Mouse (Mus musculus) forebrain, embryonic 12.5 days (tissue): ENCODE measurements around the gene Pip4k2b. TPM values are rescaled to one million over a fixed set of nuclear protein-coding genes. Genes with fewer than 3 reads are reported as not detected.
"Not testable (repeated sequence)": the region's sequence is repeated elsewhere in the genome, so short reads cannot be mapped to it uniquely, and the experiment has no call there.

Experiments used
- ATAC-seq: fragments of 200-750 bp; cut with Nextera tagmentation; 2 replicates; pipeline ENCODE4 v1.8.0; 2017; ENCODE audit warnings: moderate TSS enrichment; ENCODE audit not compliant: low FRiP score
- H3K27ac ChIP-seq: fragments of 300-500 bp; sonication (generic); 2 replicates; pipeline ENCODE4 v1.5.1; 2016; ENCODE audit warnings: mild to moderate bottlenecking
- H3K27me3 ChIP-seq: fragments of 300-500 bp; sonication (generic); 2 replicates; pipeline ENCODE4 v1.6.1; 2016; ENCODE audit warnings: mild to moderate bottlenecking
- H3K36me3 ChIP-seq: fragments of 300-500 bp; sonication (generic); replicated peaks from 2 replicates; pipeline ENCODE4 v1.6.1; 2016; ENCODE audit warnings: mild to moderate bottlenecking
- H3K4me1 ChIP-seq: fragments of 300-500 bp; sonication (generic); 2 replicates; pipeline ENCODE4 v1.6.1; 2016
- H3K4me2 ChIP-seq: fragments of 300-500 bp; sonication (generic); 2 replicates; pipeline ENCODE4 v1.6.1; 2016; ENCODE audit warnings: mild to moderate bottlenecking, moderate library complexity
- H3K4me3 ChIP-seq: fragments of 300-500 bp; sonication (generic); replicated peaks from 2 replicates; pipeline ENCODE4 v1.5.1; 2016; ENCODE audit warnings: mild to moderate bottlenecking
- H3K9ac ChIP-seq: fragments of 300-500 bp; sonication (generic); 2 replicates; pipeline ENCODE4 v1.6.1; 2016; ENCODE audit warnings: mild to moderate bottlenecking
- H3K9me3 ChIP-seq: fragments of 300-500 bp; sonication (generic); 2 replicates; pipeline ENCODE4 v1.6.1; 2016
- WGBS: fragments of 180-500 bp; shearing (Covaris S2); methylation state at CpG from one replicate; pipeline ENCODE4 v1.1.7; 2016; 5-methylcytosine and 5-hydroxymethylcytosine counted together
- polyA plus RNA-seq: library from polyadenylated mRNA; unstranded; fragments of >200 nt; fragmentation: Nextera tagmentation; extraction: Ambion mirVana; gene quantifications from 2 replicates; pipeline ENCODE4 v1.2.1, GENCODE M21; 2016

Pip4k2b gene
- polyA plus RNA-seq, 1 experiment from 2014 or later, result 2.7 TPM

DNA sequence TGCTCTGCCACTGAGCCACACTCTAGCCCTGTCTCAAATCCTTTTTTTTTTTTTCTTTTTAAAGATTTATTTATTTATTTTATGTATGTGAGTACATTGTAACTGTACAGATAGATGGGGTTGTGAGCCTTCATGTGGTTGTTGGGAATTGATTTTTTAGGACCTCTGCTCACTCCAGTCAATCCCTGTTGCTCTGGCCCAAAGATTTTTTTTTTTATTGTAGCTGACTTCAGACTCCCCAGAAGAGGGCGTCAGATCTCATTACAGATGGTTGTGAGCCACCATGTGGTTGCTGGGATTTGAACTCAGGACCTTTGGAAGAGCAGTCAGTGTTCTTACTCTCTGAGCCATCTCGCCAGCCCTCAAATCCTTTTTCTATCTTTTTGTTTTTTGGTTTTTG, 34.4 kb downstream of the Pip4k2b start:
- 80% methylated on average over 2 of the region's 2 CpGs for WGBS
- not testable (repeated sequence) for H3K27ac ChIP-seq, H3K9me3 ChIP-seq, H3K4me3 ChIP-seq, H3K27me3 ChIP-seq, H3K4me1 ChIP-seq, ATAC-seq, H3K4me2 ChIP-seq, H3K9ac ChIP-seq
- H3K36me3 ChIP-seq, result peaks cover 80% of the 10 kb centered on the region

DNA sequence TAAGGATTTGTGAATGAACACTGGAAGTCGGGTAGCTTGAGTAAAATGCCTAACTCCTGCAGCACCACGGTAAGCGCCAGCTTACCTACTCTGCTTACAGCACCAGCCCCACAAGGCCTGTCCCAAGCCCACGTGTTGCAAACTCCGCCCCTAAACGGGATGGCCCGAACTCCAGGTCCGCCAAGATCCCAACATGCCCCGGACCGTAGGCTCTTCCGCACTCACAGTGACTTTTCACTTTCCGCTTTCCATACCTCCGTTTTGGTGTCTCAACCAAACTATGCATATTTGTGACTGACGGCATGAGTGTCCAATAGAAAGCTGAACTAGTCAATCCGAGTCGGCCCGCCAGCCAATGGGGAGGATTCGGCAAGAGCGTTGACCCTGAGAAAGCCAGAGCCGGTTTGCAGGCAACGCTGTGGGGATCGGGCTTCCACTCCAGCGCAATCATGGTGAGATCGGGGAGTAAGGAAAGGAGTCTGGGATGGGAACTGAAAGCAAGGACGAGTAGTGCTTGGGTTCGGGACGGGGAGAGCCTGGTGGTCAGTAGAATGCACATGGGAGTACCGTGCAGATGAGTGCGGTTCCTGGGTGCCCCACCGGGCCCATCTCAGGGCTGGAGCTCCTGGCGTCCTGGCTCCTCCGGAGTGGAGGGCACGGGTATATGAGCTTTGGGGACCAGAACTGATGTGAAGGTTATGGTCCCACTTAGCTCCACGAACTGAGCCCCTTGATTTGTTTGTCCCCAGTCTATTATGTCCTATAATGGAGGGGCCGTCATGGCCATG, 41.3 kb downstream of the Pip4k2b start, which contains the start of gene Psmb3:
Psmb3 (plus strand) TSS at position 361 of the 788 bp plus-strand sequence.
- H3K4me1 ChIP-seq, result peaks cover 30% of the 10 kb centered on the region
- no peaks in the 10 kb centered on the region for H3K27me3 ChIP-seq
- H3K27ac ChIP-seq, result peak within 1 kb of the TSS; percentile 84
- peak within 1 kb of the TSS; percentile 87 for H3K9ac ChIP-seq
- peak; percentile 83 for ATAC-seq
- under 1% methylated on average over 35 of the region's 35 CpGs for WGBS
- H3K36me3 ChIP-seq, result peaks cover 29% of the 10 kb centered on the region
- H3K9me3 ChIP-seq, result no peaks in the 10 kb centered on the region
- H3K4me2 ChIP-seq, result peak within 1 kb of the TSS; percentile 84
- peak within 1 kb of the TSS; percentile 83 for H3K4me3 ChIP-seq

DNA sequence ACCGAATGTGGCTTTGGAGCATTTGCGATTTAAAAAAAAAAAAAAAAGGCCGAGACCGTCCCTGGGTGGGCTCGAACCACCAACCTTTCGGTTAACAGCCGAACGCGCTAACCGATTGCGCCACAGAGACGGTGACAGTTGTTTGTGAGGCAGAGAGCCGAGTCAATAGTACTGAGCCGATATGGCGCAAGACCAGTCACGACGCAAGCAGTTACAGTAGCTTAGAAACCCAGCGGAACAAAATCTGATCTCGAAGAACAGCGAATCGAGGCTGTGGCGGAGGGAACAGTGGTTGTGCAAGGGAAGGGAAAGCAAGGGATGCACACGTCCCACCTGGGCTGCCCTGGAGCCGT, 42.1 kb downstream of the Pip4k2b start:
- Histone ChIP-seq H3K4me3 (peak overlapping the region; percentile 83), H3K9me3 (no peaks in the 10 kb centered on the region), H3K27me3 (no peaks in the 10 kb centered on the region), H3K9ac (peak overlapping the region; percentile 66), H3K27ac (peak overlapping the region; percentile 84), H3K36me3 (peaks cover 21% of the 10 kb centered on the region), H3K4me1 (peaks cover 39% of the 10 kb centered on the region), H3K4me2 (peak overlapping the region; percentile 84)
- ATAC-seq, result no peak; the same call in 1 of the 2 replicates
- 1% methylated on average over 24 of the region's 24 CpGs for WGBS

DNA sequence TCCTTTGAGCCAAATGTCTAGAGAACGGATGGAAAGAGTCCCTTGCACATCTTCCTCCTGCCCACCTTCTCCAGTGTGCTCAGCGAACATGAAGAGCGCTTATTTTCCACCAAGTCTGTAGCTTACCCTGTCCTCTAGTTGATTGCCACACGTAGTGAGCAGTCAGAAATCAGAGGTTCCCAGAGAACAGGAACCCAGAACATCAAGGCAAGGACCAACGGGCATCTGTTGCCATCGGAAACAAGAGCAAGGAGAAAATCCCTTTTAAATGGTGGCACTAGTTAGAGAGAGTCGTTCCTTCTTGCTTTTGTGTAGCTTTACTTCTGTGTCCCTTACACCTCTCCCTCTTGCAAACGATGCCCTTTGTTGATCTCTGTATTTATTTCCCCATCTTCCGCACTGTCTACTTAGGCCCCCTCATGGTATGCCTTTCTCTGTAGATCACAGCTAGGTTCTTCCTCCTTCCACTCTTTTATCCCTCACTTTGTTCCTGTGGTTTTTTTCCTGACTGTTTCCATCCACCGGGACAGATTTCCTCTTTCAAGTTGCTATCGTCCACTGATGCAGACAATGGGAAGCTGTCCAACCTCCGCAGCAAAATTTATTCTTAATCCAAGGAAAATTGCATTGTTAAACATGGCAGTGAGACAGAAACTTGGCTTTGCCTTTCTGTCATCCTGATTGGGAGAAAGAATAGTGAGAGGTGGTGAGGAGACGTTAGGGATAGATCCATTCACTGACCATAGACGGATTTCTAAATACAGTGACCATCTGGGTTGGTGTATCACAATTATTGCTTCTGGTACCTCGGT, 42.7 kb downstream of the Pip4k2b start:
- peak overlapping the region; percentile 95 for H3K9ac ChIP-seq
- H3K9me3 ChIP-seq, result no peaks in the 10 kb centered on the region
- peak overlapping the region; percentile 84 for H3K4me2 ChIP-seq
- ATAC-seq, result no peak
- no peak overlapping the region for H3K27ac ChIP-seq
- H3K4me1 ChIP-seq, result peaks cover 45% of the 10 kb centered on the region
- peak overlapping the region; percentile 86; the same call in 1 of the 2 replicates for H3K4me3 ChIP-seq
- peaks cover 15% of the 10 kb centered on the region for H3K36me3 ChIP-seq
- H3K27me3 ChIP-seq, result no peaks in the 10 kb centered on the region
- WGBS, result 48% methylated on average over 15 of the region's 15 CpGs

DNA sequence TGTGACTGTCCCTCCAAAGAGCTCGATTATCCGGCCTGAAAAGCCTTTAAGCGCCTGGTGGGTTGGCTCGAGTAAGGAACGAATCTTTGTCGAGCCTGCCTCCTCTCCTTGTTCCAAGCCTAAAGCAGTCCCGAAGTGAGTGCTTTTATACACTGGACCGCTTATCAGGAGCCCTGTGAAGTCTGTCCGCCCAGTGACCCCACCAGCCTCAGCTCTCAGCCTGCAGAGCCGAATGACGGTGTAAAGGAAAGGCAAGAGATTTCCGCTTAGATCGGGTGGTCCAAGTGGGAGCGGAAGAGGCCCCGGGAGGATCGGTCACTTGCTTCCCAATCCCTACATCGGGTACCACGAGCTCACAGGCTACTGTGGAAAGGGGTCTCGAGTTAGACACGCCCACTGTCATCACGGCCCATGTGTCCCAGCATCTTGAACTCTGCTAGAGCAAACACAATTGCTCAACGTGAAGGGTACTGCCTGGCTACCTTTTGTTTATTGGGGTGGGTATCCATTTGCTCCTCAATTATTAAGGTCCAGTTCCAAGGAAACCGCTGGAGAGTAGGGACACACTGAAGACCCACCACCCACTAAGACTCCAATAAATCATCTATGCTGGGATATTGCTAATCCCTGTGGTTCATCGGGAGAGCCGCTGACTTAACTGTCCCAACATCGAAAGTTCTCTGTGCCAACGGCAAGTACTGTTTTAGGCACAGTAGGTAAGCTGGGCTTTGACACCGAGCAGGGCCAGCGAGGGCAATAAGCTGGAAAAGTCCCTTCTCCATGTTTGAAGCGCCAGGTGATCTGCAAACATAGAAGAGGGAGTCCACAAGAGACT, 43.5 kb downstream of the Pip4k2b start:
- no peak for ATAC-seq
- H3K4me1 ChIP-seq, result peaks cover 53% of the 10 kb centered on the region
- 18% methylated on average over 30 of the region's 30 CpGs for WGBS

DNA sequence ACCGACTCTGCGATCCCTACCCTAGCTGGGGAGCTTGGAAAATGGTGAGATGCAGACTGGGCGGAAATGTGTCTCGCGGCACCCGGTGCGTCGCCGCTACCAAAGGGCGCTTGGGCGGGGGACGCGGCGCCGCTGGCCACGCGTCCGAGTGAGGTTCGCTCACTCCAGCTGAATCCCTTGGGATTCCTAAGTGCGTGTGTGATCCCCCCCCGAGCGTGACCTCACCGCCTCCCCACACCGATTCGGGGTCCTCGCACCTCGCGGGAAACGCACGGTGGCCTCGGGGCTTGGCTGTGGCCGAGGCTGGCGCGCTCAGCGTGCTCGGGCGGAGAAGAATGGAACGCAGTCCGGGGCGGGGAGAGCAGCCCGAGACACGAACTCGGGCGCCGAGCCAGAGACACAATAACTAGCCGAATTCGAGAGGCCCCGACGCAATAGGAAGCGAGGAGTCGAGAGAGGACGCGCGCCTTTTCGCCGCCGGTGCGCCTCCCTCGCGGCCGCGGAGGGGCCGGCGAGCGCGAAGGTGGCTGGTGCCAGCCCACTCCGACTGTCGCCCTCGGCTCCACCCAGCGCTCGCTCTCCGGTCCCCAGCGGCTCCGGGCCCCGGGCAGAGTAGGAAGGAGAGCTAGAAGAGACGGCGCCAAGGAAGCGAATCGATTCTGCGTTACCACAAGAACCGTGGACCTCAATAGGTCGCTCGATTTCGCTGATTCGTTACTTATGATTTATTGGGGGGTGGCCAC, 44.3 kb downstream of the Pip4k2b start, which contains the start of gene Pcgf2:
Pcgf2 (minus strand) TSS at position 495 of the 743 bp plus-strand sequence.
- peaks cover 61% of the 10 kb centered on the region for H3K4me1 ChIP-seq
- H3K36me3 ChIP-seq, result no peaks in the 10 kb centered on the region
- under 1% methylated on average over 85 of the region's 85 CpGs for WGBS
- H3K9ac ChIP-seq, result peak within 1 kb of the TSS; percentile 95
- H3K4me3 ChIP-seq, result peak within 1 kb of the TSS; percentile 86
- peak; percentile 17 for ATAC-seq
- H3K4me2 ChIP-seq, result peak within 1 kb of the TSS; percentile 84
- H3K9me3 ChIP-seq, result no peaks in the 10 kb centered on the region
- H3K27ac ChIP-seq, result peak within 1 kb of the TSS; percentile 99
- H3K27me3 ChIP-seq, result no peaks in the 10 kb centered on the region

More for the DNA sequence above, 43.5 kb downstream of the Pip4k2b start:
- peak overlapping the region; percentile 99 for H3K27ac ChIP-seq
- peak overlapping the region; percentile 84 for H3K4me2 ChIP-seq
- peak overlapping the region; percentile 95 for H3K9ac ChIP-seq
- H3K4me3 ChIP-seq, result peak overlapping the region; percentile 86
- H3K9me3 ChIP-seq, result no peaks in the 10 kb centered on the region
- H3K27me3 ChIP-seq, result no peaks in the 10 kb centered on the region
- peaks cover 6% of the 10 kb centered on the region for H3K36me3 ChIP-seq

DNA sequence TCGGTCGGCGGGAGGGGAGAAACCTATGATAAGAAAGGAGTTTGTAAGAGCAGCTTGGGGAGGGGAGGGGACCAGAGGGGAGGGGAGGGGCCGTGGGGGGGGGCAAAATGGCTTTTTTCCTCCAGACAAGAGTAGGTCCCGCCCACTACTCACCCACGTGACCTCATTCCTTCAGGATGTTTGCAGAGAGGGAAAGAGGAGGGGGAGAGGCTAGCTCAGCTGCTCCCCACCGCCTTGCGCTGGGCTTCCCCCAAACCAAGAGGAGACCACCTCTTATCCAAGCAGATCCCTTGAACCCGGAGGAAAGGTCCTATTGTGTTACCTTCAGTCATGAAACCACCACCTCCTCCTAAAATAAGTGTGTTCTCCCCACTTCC, 44.9 kb downstream of the Pip4k2b start:
- peak overlapping the region; percentile 99 for H3K27ac ChIP-seq
- ATAC-seq, result peak; percentile 56
- H3K9me3 ChIP-seq, result no peaks in the 10 kb centered on the region
- H3K9ac ChIP-seq, result peak overlapping the region; percentile 95
- peaks cover 62% of the 10 kb centered on the region for H3K4me1 ChIP-seq
- no peaks in the 10 kb centered on the region for H3K27me3 ChIP-seq
- H3K4me2 ChIP-seq, result peak overlapping the region; percentile 84
- 0% methylated on average over 5 of the region's 9 CpGs for WGBS
- H3K4me3 ChIP-seq, result peak overlapping the region; percentile 86
- no peaks in the 10 kb centered on the region for H3K36me3 ChIP-seq

DNA sequence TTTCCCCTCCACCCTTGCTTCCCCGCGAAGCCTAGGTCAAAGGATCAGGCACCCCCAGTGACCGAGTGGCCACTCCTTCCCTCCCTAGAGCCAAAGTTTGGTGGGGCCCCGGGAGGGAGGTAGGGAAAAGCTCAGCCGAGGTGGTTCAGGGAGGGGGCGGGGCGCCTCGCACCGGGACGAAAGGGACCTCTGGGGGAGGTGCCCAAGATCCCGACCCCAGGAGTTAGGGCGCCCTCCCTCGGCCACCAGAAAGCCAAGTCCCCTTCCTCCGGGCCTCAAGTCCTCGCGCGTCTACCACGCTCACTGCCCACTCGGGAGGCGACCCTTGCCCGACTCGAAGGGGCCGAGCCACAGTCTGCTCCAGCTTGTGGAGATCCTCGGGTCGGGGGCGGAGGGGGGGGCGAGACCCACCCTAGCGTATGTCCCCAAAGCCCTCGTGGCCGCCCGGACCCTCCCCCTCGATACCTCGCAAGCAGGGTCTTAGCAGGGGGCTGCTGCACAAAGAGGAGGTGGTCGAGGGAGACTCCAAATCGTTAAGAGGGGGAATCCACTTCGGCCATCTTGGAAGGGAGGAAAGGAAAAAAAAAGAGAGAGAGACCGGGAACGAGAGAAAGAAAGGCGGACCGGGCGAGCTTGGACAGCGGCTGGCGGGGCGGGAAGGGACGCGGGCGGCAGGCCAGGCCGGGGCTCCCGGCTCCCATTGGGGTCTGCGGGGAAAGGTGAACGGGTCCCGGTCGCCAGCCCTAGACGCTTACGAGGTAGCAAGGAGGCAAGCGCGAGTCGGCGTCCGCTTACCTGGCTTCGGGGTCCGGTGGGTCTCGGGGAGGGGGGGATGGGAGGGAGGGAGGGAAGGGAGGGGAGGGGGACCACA, 45.5 kb downstream of the Pip4k2b start:
- H3K27ac ChIP-seq, result peak overlapping the region; percentile 99
- peak overlapping the region; percentile 95 for H3K9ac ChIP-seq
- H3K4me3 ChIP-seq, result peak overlapping the region; percentile 86
- no peaks in the 10 kb centered on the region for H3K9me3 ChIP-seq
- H3K4me1 ChIP-seq, result peaks cover 62% of the 10 kb centered on the region
- peak overlapping the region; percentile 84 for H3K4me2 ChIP-seq
- no peaks in the 10 kb centered on the region for H3K27me3 ChIP-seq
- H3K36me3 ChIP-seq, result no peaks in the 10 kb centered on the region
- under 1% methylated on average over 60 of the region's 63 CpGs for WGBS
- peak; percentile 1; the same call in 1 of the 2 replicates for ATAC-seq

DNA sequence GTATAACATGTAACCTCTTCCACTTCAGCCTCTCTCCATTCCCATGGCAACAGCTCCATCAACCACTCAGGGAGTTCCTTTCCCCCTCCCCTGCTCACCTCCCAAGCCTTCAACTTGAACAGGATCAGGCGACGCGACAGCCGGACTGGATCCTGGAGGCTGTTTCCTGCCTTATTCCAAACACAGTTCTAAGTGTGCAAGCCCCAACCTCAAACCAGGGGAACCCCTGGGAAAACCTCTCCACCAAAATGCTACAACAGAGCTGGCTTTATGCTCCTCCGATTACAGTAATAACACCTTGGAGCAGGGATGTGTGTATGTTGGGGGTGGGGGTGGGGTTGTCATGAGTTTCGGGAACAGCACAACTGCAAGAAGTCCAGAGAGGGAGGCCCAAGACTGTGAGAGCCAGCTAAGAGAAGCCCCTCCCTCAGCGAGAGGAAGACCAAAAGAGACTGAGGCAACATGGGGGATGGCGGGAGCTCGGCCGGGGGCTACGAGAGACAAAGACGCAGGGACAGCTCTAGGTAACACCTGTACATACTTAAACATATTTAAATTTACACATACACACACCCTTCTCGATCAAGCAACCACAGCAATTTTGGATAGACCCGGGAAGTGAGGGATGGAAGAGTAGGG, 46.5 kb downstream of the Pip4k2b start:
- peak overlapping the region; percentile 99 for H3K27ac ChIP-seq
- peak overlapping the region; percentile 95 for H3K9ac ChIP-seq
- no peaks in the 10 kb centered on the region for H3K9me3 ChIP-seq
- under 1% methylated on average over 14 of the region's 14 CpGs for WGBS
- no peaks in the 10 kb centered on the region for H3K27me3 ChIP-seq
- peaks cover 7% of the 10 kb centered on the region for H3K36me3 ChIP-seq
- ATAC-seq, result no peak
- H3K4me2 ChIP-seq, result peak overlapping the region; percentile 84
- H3K4me3 ChIP-seq, result peak overlapping the region; percentile 86
- peaks cover 64% of the 10 kb centered on the region for H3K4me1 ChIP-seq

DNA sequence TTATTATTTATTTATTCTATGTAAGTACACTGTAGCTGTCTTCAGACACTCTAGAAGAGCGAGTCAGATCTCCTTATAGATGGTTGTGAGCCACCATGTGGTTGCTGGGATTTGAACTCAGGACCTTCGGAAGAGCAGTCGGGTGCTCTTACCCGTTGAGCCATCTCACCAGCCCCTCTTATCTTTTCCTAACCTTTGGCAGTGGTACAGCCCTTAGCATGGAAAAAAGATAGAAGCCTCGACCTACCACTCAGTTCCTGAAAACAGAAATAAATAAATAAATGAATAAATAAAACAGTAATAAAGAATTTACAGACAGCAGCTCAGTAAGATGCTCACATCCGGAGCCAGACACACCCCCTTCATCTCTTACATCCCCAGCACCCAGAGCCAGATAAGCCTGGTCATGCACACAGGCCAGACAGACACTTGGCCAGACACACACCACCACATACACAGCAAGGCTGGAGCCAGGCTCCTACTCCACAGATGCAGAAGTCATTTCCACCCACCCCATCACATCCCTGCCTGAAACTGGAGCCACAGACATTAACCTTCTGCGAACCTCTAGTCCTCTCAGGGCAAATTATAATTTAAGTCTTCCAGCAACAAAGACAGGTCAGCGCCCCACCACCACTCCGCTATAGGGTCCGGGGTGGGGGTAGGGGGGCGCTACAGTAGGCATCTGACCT, 47.2 kb downstream of the Pip4k2b start:
- H3K27me3 ChIP-seq, result no peaks in the 10 kb centered on the region
- peak overlapping the region; percentile 86 for H3K4me3 ChIP-seq
- H3K9ac ChIP-seq, result peak overlapping the region; percentile 95
- H3K4me1 ChIP-seq, result peaks cover 64% of the 10 kb centered on the region
- H3K9me3 ChIP-seq, result no peaks in the 10 kb centered on the region
- 57% methylated on average over 11 of the region's 11 CpGs for whole genome bisulfite sequencing
- H3K36me3 ChIP-seq, result peaks cover 14% of the 10 kb centered on the region
- no peak for ATAC-seq
- peak overlapping the region; percentile 84 for H3K4me2 ChIP-seq
- peak overlapping the region; percentile 99 for H3K27ac ChIP-seq
